Mouse (Mus musculus) cortical plate, adult 2 months (tissue): Measurements from ENCODE around the gene Rassf4.

Experiments
- CTCF ChIP-seq: fragments of 200-500 bp; IDR thresholded peaks from 2 replicates; pipeline ENCODE4 v1.5.1; 2011; ENCODE audit warnings: mild to moderate bottlenecking, control low read depth, low read length; ENCODE audit not compliant: insufficient read depth; ENCODE audit errors: extremely low read depth
- POLR2A ChIP-seq: fragments of 200-500 bp; IDR thresholded peaks from 2 replicates; pipeline ENCODE4 v1.6.1; 2011; ENCODE audit warnings: mild to moderate bottlenecking, low read length, control low read depth; ENCODE audit not compliant: insufficient read depth; ENCODE audit errors: extremely low read depth

GRCm38 (mm10) chr6:116712503-116712902, 38.8 kb upstream of the Rassf4 start:
- no peak for TF ChIP-seq POLR2A
- TF ChIP-seq CTCF, result no peak
